Mouse (Mus musculus): ENCODE measurements around the gene Tmem132d. TPM values are rescaled to one million over a fixed set of nuclear protein-coding genes. Genes with fewer than 3 reads are reported as not detected.

Gene Tmem132d
- polyA plus RNA-seq, 1 experiment: 2.4 TPM

DNA sequence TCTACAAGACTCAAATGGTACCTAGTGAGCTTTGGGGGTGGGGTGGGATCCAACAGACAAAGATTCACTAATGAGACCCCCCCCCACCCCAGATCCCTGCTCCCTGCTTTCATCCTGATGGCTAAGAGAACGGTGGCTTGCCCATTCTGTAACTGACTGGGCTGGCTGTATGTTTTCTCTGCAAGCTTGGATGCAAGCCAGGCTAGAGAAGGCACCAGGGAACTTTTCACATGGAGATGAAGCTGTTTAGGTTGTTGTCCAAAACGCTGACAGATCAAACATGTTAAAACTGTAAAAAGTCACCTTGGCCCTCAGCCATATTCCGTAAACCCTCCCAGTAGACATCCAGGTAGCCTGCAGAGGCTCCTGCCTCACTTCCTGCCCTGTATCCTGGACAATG lies 313.7 kb downstream of the Tmem132d start:
- TF ChIP-seq CTCF (IDR thresholded peaks at IDR 0.05; ENCODE audit: borderline replicate concordance, insufficient read depth, low read depth, low read length) (no peak), POLR2A (IDR thresholded peaks at IDR 0.05; ENCODE audit: borderline replicate concordance, insufficient read depth, low read length) (no peak)
- Histone ChIP-seq H3K27me3 (ENCODE audit: control insufficient read depth, insufficient read depth, low read length) (no peaks in the 10 kb centered on the region), H3K27ac (ENCODE audit: insufficient read depth, low read length) (no peak overlapping the region), H3K4me1 (ENCODE audit: control insufficient read depth, insufficient read depth, low read length) (no peaks in the 10 kb centered on the region), H3K4me3 (replicated peaks; ENCODE audit: insufficient read depth, low read depth, low read length) (no peak overlapping the region)
- 7% methylated on average over 3 of the region's 3 CpGs for WGBS
- DNase-seq: no peak

- Histone ChIP-seq H3K4me1 (ENCODE audit: control insufficient read depth, insufficient read depth, low read length) (no peaks in the 10 kb centered on the region), H3K27ac (ENCODE audit: insufficient read depth, low read length) (no peak overlapping the region), H3K4me3 (replicated peaks; ENCODE audit: insufficient read depth, low read depth, low read length) (no peak overlapping the region), H3K27me3 (ENCODE audit: control insufficient read depth, insufficient read depth, low read length) (no peaks in the 10 kb centered on the region)
- TF ChIP-seq POLR2A (IDR thresholded peaks at IDR 0.05; ENCODE audit: borderline replicate concordance, insufficient read depth, low read length): no peak
- no peak for TF ChIP-seq CTCF (IDR thresholded peaks at IDR 0.05; ENCODE audit: borderline replicate concordance, insufficient read depth, low read depth, low read length)
- WGBS: 22% methylated on average over 8 of the region's 8 CpGs
- no peak for DNase-seq
These were observed 319.8 kb downstream of the Tmem132d start for GRCm38 (mm10) chr5:128113107-128113506.

DNA sequence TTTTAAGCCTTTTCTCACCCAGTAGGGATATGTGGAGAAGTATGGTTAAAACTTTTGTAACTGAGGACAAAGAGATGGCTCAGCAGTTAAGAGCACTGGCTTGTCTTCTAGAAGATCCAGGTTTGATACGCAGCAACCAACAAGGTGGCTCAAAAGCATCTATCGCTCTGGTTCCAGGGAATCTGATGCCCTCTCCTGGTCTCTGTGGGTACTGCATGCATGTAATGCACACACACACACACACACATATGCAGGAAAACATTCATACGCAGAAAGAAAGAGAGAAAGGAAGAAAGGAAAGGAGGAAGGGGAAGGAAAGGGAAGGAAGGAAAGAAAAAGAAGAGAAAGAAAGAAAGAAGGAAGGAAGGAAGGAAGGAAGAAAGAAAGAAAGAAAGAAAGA lies 320.4 kb downstream of the Tmem132d start:
- Histone ChIP-seq H3K27me3 (ENCODE audit: control insufficient read depth, insufficient read depth, low read length) (no peaks in the 10 kb centered on the region), H3K4me3 (replicated peaks; ENCODE audit: insufficient read depth, low read depth, low read length) (no peak overlapping the region), H3K4me1 (ENCODE audit: control insufficient read depth, insufficient read depth, low read length) (no peaks in the 10 kb centered on the region), H3K27ac (ENCODE audit: insufficient read depth, low read length) (no peak overlapping the region)
- 99% methylated on average over 3 of the region's 3 CpGs for WGBS
- TF ChIP-seq CTCF (IDR thresholded peaks at IDR 0.05; ENCODE audit: borderline replicate concordance, insufficient read depth, low read depth, low read length) (no peak), POLR2A (IDR thresholded peaks at IDR 0.05; ENCODE audit: borderline replicate concordance, insufficient read depth, low read length) (no peak)
- DNase-seq: no peak

DNA sequence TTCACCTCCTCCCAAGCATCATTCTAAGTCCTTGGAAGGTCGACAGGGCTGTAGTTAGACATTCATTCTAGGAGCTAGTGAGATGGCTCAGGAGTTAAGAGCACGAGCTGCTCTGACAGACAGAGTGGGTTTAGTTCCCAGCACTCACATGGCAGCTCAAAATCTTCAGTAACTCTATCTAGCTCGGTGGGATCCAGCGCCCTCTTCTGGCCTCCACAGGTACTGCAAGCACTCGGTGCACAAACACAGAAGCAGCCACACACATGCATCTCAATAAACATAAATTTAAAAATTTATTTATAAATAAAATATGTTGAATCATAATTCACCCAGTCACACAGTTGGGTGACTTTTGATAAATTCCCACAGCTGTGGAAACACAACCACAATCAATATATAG lies 321.2 kb downstream of the Tmem132d start:
- TF ChIP-seq POLR2A (IDR thresholded peaks at IDR 0.05; ENCODE audit: borderline replicate concordance, insufficient read depth, low read length): no peak

GRCm38 (mm10) chr5:128102556-128102955 lies 330.3 kb downstream of the Tmem132d start:
- no peak for DNase-seq
- 82% methylated on average over 8 of the region's 8 CpGs for WGBS
- no peak overlapping the region for H3K4me3 ChIP-seq (replicated peaks; ENCODE audit: insufficient read depth, low read depth, low read length)
- H3K27me3 ChIP-seq (ENCODE audit: control insufficient read depth, insufficient read depth, low read length): no peaks in the 10 kb centered on the region
- no peak overlapping the region for H3K27ac ChIP-seq (ENCODE audit: insufficient read depth, low read length)
- TF ChIP-seq POLR2A (IDR thresholded peaks at IDR 0.05; ENCODE audit: borderline replicate concordance, insufficient read depth, low read length) (no peak), CTCF (IDR thresholded peaks at IDR 0.05; ENCODE audit: borderline replicate concordance, insufficient read depth, low read depth, low read length) (no peak)
- H3K4me1 ChIP-seq (ENCODE audit: control insufficient read depth, insufficient read depth, low read length): no peaks in the 10 kb centered on the region

More for the DNA sequence above, 321.2 kb downstream of the Tmem132d start:
- Histone ChIP-seq H3K27ac (ENCODE audit: insufficient read depth, low read length) (no peak overlapping the region), H3K4me3 (replicated peaks; ENCODE audit: insufficient read depth, low read depth, low read length) (no peak overlapping the region), H3K4me1 (ENCODE audit: control insufficient read depth, insufficient read depth, low read length) (no peaks in the 10 kb centered on the region), H3K27me3 (ENCODE audit: control insufficient read depth, insufficient read depth, low read length) (no peaks in the 10 kb centered on the region)
- DNase-seq: no peak
- WGBS: 84% methylated on average over 5 of the region's 5 CpGs

DNA sequence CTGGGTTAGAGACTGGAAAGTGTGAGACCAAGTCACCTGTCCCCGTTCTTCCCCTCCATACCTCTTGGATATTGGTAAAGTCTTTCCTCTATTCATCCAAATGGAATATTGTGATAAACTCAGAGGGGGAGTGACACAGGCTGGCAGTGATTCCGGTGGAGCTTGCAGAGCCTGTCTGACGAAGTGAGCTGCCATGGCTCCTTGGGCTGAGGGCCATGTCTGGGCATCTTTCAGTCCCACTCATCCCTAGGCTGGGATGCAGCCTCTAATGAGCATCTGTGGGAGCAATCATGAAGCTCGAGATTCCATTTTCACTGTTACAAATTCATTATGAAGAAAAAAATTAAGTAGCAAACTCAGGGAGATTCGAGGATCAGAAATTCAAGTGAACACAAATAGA lies 332.5 kb downstream of the Tmem132d start:
- Histone ChIP-seq H3K4me1 (ENCODE audit: control insufficient read depth, insufficient read depth, low read length) (no peaks in the 10 kb centered on the region), H3K4me3 (replicated peaks; ENCODE audit: insufficient read depth, low read depth, low read length) (no peak overlapping the region), H3K27ac (ENCODE audit: insufficient read depth, low read length) (no peak overlapping the region), H3K27me3 (ENCODE audit: control insufficient read depth, insufficient read depth, low read length) (no peaks in the 10 kb centered on the region)
- WGBS: 42% methylated on average over 5 of the region's 5 CpGs
- DNase-seq: no peak
- TF ChIP-seq POLR2A (IDR thresholded peaks at IDR 0.05; ENCODE audit: borderline replicate concordance, insufficient read depth, low read length) (no peak), CTCF (IDR thresholded peaks at IDR 0.05; ENCODE audit: borderline replicate concordance, insufficient read depth, low read depth, low read length) (no peak)

- 77% methylated on average over 2 of the region's 2 CpGs for WGBS
- no peak for TF ChIP-seq POLR2A (IDR thresholded peaks at IDR 0.05; ENCODE audit: borderline replicate concordance, insufficient read depth, low read length)
- no peak for TF ChIP-seq CTCF (IDR thresholded peaks at IDR 0.05; ENCODE audit: borderline replicate concordance, insufficient read depth, low read depth, low read length)
- Histone ChIP-seq H3K27me3 (ENCODE audit: control insufficient read depth, insufficient read depth, low read length) (no peaks in the 10 kb centered on the region), H3K4me1 (ENCODE audit: control insufficient read depth, insufficient read depth, low read length) (no peaks in the 10 kb centered on the region), H3K27ac (ENCODE audit: insufficient read depth, low read length) (no peak overlapping the region), H3K4me3 (replicated peaks; ENCODE audit: insufficient read depth, low read depth, low read length) (no peak overlapping the region)
- DNase-seq: no peak
These were observed 333.4 kb downstream of the Tmem132d start for GRCm38 (mm10) chr5:128099439-128099838.

DNA sequence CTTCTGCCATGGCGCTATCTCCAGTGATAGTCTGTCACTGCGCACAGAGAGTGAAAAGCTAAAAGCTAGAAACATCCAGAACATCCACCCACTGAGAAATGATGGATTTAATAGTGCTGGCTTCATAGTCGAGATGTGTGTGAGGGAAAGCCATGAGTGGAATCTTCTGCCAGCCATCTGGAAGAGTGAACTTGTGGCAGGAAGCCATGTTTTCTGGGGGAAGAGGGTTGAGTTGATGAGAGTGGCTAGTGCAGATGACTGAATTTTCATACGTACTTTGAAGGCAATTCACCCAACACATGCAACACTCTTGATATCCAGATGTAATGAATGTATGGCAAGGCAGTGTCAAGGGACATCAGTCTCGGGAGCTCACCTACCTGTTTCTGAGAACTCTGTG lies 342.3 kb downstream of the Tmem132d start:
- Histone ChIP-seq H3K27ac (ENCODE audit: insufficient read depth, low read length) (no peak overlapping the region), H3K4me3 (replicated peaks; ENCODE audit: insufficient read depth, low read depth, low read length) (no peak overlapping the region), H3K27me3 (ENCODE audit: control insufficient read depth, insufficient read depth, low read length) (no peaks in the 10 kb centered on the region), H3K4me1 (ENCODE audit: control insufficient read depth, insufficient read depth, low read length) (no peaks in the 10 kb centered on the region)
- no peak for DNase-seq
- TF ChIP-seq POLR2A (IDR thresholded peaks at IDR 0.05; ENCODE audit: borderline replicate concordance, insufficient read depth, low read length) (no peak), CTCF (IDR thresholded peaks at IDR 0.05; ENCODE audit: borderline replicate concordance, insufficient read depth, low read depth, low read length) (no peak)
- 36% methylated on average over 5 of the region's 5 CpGs for WGBS
